Mouse (Mus musculus) E14TG2a.4 (cell line): ENCODE data around the gene Wdr18.

Source experiments
- CTCF ChIP-seq: conservative IDR thresholded peaks from 2 replicates; pipeline ENCODE4 v1.5.1; 2014; ENCODE audit warnings: low read length
- POU5F1 ChIP-seq: IDR thresholded peaks from 2 replicates; pipeline ENCODE4 v1.6.1; 2014; ENCODE audit warnings: low read length, borderline replicate concordance

DNA sequence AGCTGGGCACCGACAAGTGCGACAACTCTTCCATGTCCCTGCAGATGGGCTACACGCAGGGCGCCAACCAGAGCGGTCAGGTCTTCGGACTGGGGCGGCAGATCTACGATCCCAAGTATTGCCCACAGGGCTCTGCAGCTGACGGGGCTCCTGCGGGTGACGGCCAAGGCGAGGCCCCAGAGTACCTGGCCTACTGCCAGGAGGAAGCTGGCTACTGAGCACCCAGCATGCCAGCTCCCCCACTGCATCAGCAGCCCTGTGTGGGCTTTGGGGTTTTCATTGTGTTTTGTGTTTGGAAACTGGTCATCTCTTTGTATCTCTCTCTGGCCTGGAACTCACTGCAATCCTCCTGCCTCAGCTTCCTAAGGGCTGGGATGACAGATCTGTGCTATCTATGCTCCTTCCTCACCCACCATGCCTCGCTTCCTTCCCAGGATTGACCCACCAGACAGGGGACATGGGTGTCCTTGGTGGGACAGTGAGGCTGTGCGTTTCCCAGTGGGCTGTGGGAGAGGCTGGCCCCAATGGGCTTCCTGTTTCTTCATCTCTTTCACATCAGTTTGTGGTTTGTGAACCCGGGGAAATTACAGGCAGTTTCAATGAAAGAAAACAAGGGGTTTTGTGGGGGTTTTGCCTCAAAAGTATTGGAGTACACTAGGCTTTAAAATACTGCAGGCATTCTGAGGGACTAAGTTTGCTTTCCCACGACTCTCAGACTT lies 34.6 kb downstream of the Wdr18 start:
- no peak for TF ChIP-seq CTCF
- no peak; the same call in 1 of the 2 replicates for TF ChIP-seq POU5F1
